Mouse (Mus musculus): ENCODE results near the gene Kpnb1.

Kpnb1 gene

DNA sequence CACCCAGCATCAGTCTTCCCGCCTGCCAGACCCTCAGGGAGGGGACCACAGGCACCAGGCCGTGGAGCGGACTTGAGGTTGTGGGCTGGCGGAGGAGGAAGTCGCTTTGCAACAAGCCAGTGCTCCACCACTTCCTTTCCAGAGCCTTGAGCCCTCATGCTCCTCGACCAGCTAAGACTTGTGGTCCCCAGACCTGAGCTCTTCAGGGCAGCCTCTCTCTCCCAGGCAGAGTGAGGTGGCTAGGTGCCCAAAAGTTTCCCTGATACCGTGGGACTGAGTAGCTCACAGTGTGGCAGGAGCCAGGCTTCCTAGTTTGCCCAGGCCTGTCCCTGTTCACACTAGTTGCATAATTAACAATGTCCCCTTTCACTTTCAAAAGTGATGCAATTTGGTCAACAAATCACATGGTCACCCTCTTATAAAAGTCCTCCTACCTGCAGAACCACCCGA is 45.5 kb downstream of the Kpnb1 start:
- DNase-seq (ENCODE audit: low spot score in 2 of 2), result peak; percentile 51 to 78

DNA sequence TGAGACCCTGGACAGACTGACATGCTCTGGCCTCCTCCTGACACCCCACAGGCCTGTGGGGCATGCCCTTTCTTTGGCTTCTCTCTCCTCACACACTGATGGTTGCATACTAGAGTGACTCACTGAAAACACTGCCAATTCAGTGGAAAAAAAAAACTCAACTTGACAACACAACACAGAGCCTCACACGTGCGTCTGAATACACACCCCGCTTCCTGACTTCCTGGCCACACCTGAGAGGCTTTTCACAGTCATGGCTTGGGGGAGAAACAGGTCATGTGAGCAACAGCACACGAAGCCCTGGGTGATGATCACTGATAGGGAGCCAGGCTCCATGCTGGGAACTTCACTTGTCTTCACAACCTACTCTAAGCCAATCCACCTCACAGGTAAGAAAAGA is 46.9 kb downstream of the Kpnb1 start:
- no peak for DNase-seq (ENCODE audit: low spot score in 2 of 2)

DNA sequence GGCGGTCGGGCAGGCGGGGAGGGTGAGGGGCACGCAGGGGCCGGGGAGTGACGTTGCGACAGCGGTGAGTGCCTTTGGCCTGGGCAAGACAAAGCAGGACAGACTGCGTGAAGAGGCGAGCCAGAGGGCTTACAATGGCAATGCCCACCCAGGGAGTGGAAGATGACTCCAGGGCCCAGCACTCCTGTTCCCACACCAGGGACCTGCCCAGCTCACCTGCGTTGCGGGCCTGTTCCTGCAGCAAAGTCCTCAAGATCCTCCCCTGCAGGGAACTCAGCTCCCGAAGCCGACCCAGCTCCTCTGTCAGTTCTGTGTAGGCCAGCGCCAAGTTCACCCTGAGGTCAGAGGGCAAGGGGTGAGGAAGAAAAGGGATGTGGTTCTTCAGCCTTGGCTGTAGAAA is 48.4 kb downstream of the Kpnb1 start:
- no peak for DNase-seq (ENCODE audit: low spot score in 2 of 2)

DNA sequence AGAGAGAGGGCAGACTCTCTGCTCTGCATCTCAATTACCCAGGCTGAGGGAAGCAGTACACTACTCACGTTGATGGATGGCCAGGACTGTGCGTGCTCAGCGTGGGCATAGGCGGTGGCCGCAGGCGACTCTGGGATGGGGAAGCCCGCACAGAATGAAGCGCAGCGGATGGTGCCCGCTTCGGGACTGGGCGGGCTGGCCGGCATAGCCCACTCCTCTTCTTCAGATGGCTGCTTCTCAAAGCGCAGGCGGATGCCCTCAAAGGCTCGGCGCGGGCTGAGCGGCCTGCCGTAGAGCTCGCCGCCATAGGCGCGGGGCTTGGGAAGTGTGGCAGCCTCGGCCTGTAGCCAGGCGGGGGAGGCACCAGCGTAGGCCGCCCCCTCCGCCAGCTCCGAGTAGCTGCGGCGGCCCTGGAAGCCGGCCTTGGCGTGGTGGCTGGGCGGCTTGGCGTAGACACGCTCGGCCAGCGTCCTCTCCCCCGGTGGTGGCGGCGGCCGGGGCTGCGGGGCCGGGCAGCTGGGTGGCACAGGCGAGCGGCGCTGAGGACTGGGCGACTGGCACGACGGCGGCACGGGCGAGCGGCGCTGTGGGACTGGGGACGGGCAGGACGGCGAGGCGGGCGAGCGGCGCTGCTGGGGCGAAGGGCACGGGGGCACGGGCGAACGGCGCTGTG is 49.0 kb downstream of the Kpnb1 start:
- DNase-seq (ENCODE audit: low spot score in 2 of 2), result no peak

DNA sequence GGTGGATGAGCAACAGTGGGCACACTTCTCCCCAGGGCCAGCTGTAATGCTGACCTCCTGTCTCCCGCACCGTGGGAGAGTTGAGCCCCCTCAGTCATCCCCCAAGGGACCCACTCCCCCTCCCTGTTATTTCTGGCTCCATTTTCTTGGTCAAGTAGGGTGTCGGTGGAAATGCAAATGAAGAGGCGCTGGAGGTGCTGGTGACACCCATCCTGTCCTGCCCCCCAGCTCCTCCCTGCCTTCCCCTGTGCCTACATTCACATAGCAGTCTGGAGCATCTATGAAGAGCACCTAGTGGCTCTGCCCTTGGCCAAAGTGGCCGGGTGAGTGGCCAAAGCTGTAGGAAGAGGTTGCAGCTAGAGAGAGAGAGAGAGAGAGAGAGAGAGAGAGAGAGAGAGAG is 54.4 kb downstream of the Kpnb1 start:
- no peak for DNase-seq (ENCODE audit: low spot score in 2 of 2)

DNA sequence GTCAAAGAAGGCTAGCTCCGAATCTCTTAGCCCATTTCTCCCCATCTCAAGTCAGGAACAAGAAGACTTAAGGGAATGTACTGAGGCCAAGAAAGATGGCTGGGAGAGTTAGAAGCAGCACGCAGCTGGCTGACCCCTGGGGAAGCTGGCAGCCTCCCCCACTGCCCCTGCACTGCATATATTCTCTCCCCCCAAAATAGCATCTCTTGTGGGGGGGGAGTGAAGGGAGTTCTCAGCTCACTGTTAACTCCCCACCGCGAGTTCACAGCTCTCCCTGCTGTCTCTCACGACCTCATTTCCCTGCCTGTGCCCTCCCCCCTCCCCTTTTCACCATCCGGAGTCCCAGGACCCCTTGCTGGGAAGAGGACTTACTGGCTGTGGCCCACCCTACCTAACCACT is 55.5 kb downstream of the Kpnb1 start:
- no peak for DNase-seq (ENCODE audit: low spot score in 2 of 2)

DNA sequence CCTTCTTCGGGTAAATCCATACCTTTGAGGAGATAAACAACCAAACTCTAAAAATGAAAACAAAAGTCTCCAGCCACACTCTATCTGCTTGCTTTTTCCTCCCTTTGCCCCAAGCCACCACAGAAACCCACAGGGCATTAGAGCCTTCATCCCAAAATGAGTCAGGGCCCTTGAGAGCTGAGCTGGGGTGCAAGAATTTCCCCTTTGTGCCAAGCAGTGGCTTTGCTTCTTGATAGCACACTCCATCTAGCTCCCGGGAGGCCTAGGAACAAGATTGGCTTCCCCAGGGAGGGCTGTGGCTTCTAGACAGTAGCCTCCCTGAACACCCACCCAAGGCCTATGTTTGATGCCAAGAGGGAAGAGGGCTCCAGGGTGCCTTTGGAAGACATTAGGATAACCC is 56.0 kb downstream of the Kpnb1 start:
- DNase-seq (ENCODE audit: low spot score in 2 of 2), result no peak

DNA sequence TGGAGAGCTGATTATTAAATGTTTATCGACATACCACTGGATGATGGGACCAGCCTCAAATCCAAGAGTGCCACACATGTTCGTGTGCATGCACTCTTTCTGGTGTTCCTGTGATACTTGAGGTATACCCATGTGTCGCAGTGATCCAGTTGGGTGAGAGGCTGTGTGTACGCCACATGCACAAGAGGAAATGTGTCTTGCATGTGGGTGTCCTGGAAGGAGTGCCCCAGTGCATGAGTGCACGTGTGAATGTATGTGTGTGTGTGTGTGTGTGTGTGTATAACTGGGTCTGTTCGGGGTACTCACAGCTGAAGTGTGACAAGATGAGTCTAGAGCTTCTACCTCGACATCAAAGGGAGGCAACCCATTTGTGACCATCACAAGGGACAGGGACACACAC is 57.4 kb downstream of the Kpnb1 start:
- DNase-seq (ENCODE audit: low spot score in 2 of 2), result no peak

DNA sequence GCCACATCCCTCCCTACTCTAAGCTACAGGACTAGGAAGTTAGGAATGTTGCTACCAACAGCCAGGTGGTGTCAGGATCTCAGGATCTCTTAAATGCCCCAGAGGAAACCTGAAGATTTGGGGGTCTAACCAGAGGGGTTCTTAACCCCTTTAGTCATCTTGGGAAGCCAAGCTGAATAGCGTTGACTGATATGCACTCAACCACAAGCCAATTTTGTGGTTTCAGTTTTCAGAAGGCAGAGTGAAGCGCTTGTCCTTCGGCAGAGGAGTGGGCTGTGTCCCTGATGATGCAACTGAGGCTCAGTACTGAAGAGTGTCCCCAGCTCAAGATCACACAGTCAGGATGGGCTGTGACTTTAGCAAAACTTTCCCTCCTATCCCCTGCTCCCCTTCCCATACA is 58.7 kb downstream of the Kpnb1 start:
- DNase-seq (ENCODE audit: low spot score in 2 of 2), result no peak

DNA sequence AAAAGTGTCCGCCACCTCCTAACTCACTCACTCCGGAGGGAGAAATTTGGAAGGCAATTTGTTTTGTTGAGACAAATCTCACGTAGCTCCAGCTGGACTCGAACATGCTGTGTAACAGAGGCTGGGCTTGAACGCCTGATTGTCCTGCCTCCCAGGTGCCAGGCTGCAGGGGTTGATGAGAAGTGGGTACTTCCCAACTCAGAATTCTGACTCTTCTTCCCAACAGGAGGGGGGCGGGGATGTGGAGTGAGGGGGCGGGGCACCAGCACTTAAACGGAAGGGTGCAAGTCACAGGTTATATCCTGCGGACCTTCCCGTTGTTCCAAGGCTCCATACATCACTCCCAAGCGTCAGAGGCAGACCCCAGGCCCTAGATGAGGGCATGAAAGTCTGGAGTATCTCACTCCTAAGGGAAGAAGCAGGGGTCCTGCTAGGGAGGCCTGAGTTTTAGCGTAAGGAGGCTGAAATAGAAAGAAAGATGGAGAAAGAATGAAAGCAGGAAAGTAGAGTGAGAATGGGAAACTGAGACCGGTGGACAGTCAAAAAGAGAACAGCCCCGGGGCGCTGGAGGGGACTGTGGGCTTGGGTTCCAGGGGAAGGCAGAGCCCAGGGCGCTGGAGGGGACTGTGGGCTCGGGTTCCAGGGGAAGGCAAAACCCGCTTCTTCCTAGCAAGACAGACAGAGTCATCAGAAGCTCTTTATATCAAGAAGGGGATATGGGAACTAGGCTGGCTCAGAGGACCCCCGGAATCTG is 60.0 kb downstream of the Kpnb1 start:
- no peak for DNase-seq (ENCODE audit: low spot score in 2 of 2)

DNA sequence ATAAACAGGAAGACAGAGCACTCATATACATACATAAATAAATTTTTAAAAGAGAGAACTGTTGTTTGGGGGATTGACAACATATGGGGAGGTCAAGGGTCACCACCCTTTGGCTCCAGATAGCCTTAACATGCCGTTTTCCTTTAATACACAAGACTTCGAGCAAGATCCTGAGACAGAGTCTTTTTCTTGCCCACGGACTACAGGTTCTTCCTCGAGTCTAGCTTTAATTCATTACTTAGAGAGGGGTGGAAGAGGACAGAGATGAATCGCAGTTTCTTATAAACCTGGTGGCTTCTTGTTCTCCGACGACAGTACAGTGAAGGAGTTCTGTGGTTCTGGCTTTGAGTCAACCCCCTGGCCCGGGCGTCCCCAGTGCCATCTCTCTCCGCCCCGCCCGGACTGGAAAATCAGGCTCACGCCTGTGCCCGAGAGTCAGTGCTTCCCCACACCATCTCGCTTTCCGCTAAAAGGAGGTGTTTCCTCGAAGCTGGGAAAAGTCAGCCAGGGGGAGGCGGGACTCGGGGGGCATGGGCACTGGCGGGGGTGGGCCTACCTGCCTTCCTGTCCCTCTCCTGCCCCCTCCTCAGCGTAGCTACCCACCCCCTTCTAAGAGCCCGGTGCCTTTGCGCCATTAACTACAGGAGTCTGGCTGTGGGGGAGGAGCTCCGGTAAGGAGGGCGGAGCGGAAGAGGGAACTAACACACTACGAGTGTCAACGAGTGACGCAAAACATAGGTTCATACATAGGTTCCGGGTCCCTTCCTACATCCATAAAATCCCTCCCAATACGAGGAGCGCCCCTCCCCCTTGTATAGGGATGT is 60.8 kb downstream of the Kpnb1 start:
- peak in 1 of 2 experiments; percentile 61 for DNase-seq (ENCODE audit: low spot score in 2 of 2)

DNA sequence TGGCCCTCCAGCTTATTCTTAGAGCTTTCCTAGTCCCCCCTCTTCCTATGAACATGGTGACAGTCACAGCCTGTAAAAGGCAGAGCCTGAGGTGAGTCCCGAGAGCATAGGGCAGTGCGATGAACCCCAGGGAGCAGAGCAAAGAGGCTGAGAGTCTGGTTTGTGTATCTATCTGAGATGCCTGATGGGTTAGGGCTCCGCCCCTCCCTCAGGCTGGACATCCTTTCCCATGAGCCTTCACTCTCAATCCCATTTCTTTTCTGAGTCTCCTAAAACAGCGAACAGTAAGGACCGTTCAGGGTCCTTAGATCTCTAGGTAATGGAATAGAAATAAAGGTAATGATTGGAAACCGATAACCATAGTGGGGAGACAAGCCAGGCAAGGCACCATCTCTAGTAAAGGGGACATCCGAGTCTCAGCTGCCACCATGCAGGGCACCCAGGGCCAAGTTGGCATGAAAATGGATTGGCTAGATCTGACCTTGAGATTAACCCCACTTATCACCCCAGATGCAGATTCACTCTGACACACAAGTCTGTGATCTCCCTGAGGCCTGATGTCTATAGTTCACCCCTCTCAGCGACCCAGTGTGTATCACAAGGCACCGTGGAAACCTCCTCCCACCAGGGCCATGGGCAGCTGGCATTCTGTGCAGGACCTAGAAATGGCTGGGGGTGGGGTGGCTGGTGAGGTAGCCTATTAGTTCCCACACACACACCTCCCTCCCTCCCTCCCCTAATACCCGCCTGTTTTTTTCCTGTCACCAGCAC is 63.2 kb downstream of the Kpnb1 start:
- DNase-seq (ENCODE audit: low spot score in 2 of 2), result no peak

DNA sequence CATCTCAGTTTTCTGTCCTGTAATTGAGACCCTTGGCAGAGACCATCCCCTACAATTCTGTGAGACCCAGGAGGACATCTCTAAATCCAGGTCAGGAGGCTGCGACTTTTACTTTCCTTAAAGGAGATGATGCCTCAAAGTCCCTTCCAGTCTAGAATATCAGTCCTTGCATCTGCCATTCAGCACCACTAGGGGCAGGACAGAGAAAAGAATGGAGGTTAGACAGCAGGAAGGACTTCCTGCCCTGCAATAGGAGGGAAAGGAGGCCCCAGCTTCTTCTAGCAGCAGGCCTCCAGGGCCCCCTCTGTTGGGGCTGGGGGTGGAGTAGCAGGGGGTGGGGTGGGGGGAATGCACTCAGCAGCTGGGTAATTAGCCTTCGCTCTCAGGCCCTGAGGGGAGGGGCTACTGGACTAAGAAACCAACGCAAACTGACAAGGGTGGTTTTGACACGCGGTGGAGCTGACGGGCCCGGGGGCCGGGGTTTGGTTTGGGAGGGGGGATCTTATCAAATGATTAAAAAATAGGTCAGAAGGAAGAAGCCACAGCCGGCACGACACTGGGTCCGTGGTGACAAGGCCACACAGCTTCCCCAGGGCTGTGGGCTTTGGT is 64.3 kb downstream of the Kpnb1 start:
- DNase-seq (ENCODE audit: low spot score in 2 of 2), result no peak

DNA sequence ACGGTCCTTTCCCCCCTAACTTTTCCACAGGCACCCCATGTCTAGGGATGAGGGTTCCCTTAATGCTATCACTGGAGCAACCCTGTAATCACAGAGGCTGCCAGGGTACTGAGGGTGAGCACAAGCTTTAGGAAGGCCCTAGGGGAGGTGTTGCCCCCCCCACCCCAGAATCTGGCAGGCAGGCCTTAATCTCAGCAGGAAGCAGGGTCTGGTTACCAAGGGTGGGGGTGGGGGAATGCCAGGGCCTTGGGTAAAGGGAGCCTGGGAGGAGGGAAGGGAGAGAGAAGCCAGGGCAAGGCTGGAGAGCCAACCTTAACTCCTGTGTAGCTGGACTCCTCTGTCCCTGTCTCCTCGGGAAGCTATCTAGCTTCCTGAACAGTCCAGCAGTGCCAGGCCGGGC is 67.0 kb downstream of the Kpnb1 start:
- DNase-seq (ENCODE audit: low spot score in 2 of 2), result no peak

DNA sequence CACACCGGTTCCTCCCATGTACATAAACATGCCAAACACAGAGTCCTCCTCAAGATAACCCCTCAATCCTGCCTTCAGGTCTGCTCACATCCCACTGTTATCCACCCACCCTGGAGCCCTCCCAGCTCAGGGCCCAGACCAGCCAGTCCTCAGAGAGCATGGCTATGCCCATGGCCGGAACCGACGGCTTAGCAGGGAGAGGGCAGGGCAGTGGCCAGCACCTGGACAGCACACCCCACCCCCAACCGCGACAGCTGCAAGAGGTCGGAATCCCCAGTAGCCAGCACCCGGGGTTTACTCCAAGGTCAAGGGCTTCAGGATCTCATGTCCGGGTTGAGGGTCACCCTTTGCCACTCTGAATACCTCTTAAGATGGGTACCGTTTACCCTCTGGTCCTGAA is 67.5 kb downstream of the Kpnb1 start:
- no peak for DNase-seq (ENCODE audit: low spot score in 2 of 2)

DNA sequence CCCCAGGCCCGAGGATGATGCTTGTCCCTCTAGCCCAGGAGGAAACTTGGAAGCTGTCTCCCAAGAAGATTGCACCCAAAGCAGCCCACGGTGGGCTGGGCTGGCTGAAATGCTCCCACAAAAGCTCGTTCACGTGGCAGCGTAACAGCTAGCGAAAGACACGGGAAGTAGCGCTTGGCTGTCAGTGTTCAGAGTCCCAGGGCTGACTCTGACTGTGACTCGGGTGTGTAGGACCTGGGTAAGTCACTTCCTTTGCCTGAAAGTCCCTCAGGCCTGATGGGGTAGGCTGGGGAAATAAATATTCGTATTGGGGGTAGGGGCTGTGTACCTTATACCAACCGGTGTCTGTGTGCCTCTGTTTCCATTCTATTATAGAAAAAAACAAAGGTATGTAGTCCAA is 71.9 kb downstream of the Kpnb1 start:
- no peak for DNase-seq (ENCODE audit: low spot score in 2 of 2)

DNA sequence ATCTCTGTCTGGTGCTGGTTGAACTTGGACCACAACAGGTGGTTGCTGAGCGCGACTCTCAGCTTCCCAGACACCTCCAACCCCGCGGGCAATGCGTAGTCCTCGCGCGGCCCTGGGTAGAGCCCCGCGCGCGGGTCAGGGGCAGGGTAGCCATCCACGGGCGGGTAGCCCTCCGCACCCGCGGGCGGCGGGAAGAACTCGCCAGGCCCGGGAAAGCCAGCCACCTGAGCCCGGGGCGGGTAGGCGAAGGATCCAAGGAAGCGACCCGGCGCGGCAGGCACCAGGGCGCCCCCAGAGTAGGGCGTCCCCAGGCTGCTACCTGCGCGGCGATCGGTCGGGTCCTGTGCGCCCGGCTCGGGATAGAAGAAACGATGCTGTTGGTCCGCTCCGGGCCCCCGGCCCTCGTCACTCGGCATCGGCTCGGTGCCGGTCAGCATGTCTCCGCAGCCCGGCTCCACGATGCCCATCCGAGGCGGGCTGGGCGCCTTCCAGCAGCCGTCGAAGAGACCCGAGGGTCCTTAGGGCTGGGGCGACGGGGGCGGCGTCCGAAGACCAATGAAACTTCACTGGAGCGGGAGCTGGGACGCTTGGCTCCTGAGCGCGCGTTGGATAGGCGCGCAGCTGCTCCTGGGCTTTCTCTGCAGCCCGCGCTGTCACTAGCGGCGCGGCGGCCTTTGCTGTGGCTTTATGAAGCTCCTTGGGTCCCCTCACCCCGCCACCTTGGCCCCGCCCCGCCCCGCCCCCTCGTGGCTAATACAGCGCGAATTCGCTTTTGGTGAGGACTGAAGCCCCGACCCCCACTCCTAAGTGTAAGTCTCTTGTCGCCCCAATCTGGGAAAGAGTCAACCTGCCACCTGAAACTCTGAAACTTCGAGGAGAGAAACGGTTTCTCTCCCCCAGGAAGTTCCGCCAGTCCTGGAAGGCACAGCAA is 72.7 kb downstream of the Kpnb1 start, which contains the start of gene Tbx21:
TSS of gene Tbx21 (minus strand) at position 661 of the 931 bp plus-strand sequence.
- no peak for DNase-seq (ENCODE audit: low spot score in 2 of 2)

DNA sequence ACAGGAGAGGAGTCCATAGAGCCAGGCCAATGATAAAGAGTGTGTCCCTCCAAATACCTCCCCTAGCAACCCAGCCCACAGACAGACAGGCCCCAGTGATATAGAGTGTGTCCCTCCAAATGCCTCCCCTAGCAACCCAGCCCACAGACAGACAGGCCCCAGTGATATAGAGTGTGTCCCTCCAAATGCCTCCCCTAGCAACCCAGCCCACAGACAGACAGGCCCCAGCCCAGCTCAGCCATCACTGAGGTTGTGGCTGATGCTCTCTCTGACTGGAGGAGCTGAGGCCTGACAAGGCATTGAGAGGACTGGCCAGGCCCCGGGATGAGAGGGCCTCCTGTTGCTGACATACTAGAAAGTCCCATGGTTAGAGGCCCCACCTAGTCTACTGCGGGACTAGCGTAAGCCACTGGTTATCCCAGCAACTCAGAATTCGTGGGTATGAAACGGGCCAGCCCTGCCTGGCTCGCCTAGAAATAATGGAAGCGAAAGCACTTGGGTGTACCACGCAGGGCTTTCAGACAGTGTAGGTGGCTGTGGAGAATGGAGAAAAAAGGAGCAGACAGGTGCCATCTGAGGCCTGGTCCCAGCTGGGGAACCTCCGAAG is 75.1 kb downstream of the Kpnb1 start:
- DNase-seq (ENCODE audit: low spot score in 2 of 2), result no peak

Measured in spleen, postnatal 4 days (tissue).